Mouse (Mus musculus) adrenal gland, adult 2 months (tissue): ENCODE data around the gene Cdk14. TPM values are rescaled to one million over a fixed set of nuclear protein-coding genes. Genes with fewer than 3 reads are reported as not detected.
"Not testable (repeated sequence)": the region's sequence is repeated elsewhere in the genome, so short reads cannot be mapped to it uniquely, and the experiment has no call there.

ENCODE experiments used
- DNase-seq: peaks from one replicate; pipeline ENCODE4 v3.0.0; 2021
- polyA plus RNA-seq: library from polyadenylated mRNA; depleted of rRNA; stranded (reverse); fragments of >200 nt; gene quantifications from 2 replicates; pipeline ENCODE4 v1.2.3, GENCODE M21; 2012
- total RNA-seq, 2 experiments: library from RNA; stranded (reverse); gene quantifications; 2 replicates each; pipeline ENCODE4 v1.2.3; 2021

Gene Cdk14
- total and polyA plus RNA-seq, 3 experiments: 0.74 to 12.3 (median 11.4) TPM

DNA sequence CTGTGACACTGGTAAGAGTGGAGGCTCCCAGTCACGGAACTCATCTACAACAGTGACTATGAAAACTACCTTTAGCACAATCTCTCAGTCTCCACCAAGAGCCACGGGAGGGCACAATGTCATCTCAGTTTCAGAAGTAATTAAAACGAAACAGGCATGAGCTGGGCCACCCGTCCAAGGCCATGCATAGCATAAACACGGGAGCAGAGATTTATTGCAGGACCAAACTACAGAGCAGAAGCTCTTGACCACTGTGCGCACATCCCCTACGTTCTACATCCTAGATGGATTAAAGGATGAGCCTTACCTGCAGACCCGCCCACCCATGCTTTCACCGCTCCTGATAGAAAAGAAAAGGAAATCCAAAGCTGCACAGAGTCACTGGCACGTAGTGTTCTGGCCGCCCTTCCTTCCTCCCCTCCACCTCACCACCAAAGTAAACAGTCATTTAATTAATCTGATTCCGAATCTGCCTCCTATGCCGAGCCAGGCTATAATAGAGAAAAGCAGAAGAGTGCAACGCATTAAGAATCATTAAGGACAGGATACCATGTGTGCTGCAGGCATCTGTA is 158.3 kb downstream of the Cdk14 start:
- DNase-seq: peak; percentile 5

DNA sequence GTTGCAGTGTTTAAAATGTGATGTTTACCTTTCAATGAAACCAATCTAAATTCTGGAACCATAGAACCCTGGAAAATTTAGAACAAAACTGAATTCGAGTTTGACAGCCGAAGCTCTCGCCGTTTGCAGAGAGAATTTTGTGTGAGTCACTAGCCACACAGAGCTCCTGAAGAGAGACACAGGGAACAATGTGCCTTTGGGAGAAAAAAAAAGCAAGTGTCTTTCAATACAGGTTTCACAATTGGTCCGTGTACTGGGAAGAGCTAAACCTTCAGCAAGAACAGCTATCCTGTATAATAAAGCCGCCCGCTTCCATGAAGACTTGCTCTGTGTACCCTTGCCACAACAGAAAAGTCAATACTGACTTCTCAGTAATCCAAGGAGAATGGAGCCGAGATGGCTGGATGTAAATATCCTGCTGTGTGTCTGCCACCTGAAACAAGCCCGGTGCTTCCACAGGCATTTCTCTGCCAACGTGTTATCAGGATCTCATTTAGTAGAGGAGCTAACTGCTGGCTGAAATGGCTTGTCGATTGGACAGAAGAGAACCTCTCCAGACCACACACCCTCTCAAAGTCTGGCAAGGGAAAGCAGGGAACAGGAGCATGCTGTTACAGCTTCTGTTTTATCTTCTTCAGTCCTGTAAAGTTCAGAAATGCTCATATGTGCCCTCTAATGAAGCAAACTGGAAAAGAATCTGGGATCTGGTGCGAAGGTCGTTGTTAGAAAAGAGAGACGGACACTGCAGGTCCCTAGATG is 159.0 kb downstream of the Cdk14 start:
- no peak for DNase-seq

DNA sequence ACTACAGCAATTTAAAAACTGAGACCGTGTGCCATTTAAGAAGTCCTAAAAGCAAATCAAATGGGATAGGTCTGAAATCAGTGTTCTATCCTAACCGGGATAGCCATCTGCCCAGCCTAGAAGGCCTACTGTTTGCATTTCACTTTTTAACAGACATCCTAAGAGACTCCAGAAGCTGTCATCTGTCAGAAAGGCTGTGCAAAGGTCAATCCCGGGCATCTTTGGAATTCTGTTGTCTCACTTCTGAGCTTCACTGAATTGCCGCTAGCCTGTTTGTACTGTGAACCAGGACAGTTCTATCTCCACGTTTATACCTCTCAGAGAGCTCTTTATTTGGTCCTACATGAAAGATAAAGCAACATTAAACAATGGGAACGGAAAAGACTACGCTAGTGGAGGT is 159.8 kb downstream of the Cdk14 start:
- DNase-seq: no peak

DNA sequence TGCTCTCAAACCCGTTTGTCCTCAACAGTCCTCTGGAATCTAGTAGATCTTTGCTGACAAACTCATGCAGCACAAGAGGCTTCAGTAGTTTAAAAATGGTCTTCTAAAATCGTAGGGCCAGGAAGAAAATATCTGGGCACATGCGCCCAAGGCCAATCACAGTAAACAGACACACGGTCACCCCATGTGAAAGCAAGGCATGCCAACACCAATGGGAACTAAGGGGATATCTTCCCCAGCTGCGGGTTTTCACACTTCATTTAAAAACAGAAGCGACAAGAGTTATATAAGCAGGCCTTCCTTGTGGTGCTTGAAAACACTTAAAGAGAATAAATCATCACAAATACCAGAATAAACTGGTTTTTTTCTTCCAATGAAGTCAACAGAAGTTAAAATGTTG is 165.7 kb downstream of the Cdk14 start:
- DNase-seq: no peak

DNA sequence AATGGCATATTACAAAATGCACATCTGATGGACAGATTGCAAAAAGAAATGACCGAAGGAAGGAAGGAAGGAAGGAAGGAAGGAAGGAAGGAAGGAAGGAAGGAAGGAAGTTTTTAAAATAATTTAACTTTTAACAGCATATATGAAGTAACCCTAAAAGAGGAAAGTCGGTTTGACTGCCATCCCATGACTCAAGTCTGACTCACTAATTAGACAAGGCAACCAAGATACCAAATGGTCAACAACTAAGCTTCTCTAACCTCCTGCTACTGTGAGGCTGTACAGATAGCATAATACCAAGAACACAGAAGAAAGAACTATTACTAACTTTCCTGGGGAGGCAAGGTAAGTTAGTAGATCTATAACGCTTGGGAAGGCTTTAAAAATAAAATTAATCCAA is 166.9 kb downstream of the Cdk14 start:
- no peak for DNase-seq

DNA sequence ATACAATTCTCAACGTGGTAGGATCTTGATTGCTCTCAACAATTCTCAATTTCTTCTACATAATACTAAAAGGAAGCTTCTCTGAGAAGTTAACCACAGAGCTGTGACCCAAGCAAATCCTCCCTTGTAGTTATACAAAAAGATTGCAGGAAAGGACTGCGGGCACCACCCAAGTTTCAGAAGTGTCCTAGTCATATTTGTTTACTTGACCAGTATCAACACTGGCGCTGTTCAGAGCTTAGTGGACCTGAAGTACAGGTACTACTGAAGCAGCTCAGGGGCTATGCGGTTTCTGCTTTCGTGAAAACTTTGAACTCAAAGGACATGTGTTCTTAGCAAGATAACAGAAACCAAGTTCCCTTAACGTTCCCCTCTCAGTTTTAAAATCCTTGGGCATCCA is 172.4 kb downstream of the Cdk14 start:
- no peak for DNase-seq

DNA sequence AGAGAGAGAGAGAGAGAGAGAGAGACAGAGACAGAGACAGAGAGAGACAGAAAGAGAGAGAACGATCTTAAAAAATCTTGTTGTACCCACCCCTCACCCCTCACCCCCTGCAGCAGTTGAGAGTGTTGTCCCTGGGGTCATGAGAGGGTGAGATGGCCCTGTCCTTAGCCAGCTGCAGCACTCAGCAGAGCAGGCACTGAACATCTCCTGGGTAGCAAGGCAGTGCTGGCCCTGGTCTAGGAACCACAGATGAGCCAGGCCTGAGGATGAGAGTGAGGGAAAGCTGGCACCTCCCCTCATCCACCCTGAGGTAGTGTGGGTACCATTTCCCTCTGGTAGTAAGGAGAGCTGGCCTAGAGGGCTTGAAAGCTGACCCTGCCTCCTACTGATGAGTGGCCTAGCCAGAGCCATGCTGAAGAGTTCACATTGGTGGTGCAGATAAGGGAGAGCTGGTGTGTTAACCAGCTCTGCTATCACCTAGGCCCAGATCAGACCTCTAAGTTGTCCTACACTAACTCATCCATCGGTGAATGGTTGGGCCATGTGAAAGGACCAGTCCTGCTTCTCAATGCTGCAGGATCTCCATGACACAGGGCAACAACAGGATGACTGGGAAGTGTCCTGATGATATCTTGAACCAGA is 173.5 kb downstream of the Cdk14 start:
- DNase-seq: no peak

DNA sequence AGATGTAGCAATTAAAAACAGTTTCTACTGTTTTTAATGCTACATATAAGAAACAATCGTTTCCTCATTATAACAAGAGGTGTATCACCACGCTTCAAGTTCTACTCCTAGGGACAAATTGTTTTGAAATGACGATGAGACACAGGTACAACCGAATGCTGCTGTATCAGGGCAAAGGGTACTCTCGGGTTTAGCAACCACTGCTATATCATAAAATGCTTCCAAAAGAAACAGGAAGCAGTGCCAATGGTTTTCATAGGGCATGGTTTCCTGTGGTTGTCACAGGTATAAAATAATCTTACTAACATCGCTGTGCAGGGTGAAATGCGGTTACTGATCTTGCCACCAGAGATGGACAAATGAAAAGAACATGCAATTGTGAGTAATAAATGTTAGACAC is 174.9 kb downstream of the Cdk14 start:
- DNase-seq: no peak

DNA sequence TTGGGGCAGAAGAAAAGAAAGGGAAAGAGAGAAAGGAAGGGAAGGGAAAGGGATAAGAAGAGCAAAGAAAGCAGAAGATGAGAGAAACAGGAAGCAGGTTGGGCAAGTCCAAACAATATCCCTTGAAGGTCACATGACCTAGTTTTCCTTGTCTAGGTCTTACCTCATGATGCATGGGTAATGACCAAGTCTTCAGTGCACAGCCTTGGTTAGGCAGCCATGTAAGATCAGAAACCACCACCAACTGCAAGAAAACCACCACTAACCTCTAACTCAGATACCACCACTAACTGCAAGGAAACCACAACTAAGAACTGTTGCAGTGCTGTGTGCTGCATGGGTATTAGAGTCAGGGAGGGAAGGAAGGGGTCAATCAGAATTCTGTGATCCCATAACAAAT is 176.5 kb downstream of the Cdk14 start:
- no peak for DNase-seq

DNA sequence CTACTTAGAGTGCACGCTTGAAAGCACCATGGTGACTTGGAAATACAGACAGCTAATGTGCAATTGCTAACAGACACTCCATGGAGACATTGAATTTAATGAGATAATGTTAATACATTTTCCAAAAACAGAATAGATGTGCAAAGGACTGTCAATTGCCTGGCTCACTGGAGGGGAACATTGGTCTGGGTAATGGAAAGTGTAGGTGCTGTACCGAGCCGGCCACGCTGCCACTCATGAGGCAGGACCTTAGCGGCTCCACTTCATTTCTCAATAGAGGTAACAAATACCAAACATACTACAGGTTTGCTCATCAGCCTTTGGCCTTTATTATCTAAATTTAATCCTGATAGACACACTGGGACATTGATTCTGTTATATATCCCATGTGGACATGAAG is 177.4 kb downstream of the Cdk14 start:
- DNase-seq: no peak

DNA sequence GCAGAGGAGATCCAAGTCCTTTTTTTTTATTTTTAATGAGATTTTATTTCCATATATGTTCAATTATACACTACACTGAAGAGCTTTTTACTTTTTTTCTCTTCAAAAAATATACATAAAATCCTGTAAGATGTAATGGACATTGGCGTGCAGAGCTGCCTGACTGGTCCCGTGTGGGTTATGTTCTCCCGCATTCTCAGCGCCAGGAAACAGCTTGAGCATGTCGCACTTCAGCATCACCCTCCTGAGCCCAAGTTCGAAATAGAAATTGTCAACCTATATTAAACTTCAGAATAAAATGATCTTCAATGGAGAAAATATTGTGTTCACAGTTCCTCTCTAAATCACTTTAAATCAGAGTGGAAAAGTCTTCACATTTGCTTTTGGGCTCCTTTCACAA is 179.0 kb downstream of the Cdk14 start:
- DNase-seq: no peak

DNA sequence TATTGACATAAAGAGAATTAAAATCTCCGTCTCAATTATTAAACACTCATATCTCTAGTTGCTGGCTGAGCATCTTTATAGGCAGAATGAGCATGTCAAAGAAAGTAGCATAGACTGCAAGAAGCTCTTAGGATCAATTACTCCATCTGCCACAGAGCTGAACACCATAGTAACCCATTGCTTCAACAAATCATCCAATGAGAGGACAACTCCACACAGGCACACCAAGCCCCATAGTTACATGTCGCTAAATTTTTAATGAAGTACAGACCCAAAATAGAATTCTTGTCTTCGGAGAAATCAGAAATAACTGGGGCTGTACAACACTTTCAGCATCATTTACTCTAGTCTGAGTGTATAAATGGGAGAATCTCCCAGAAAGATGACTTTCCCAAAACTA is 180.0 kb downstream of the Cdk14 start:
- DNase-seq: no peak

DNA sequence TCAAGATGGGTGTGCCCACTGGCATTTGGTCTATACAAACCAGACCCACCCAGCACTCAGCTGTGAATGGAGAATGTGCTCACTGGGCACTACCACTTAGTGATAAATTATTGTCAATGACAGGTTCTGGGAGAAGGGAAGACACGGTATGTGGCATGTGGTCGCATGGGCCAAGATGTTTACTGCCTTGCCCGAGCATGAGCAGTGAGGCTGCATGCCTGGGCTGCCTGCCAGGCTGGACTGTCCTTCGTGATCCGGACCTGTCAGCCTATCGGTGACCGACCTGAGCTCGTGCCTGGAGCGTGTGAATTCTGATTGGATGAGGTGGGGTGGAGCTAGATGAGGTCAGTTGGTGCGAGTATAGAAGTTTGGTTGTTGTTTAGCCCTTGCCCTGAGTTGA is 185.2 kb downstream of the Cdk14 start:
- not testable (repeated sequence) for DNase-seq

DNA sequence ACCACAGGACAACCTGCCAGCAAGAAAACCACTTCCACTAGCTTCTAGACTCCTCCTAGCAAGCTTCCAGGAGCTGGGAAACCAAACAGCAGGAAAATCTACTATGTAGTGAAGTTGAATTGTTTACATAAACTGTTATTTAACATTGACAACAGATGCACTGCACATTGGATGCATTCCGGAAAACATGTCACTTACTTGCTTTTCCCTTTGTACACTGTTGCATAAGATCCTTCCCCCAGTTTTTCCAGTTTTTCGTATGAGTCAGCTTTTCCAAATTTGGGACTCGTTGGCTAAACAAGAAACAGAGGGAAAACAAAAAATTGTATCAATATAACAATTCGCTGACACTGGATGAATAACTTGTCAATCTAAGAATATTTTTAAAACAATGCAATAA is 193.1 kb downstream of the Cdk14 start:
- no peak for DNase-seq

DNA sequence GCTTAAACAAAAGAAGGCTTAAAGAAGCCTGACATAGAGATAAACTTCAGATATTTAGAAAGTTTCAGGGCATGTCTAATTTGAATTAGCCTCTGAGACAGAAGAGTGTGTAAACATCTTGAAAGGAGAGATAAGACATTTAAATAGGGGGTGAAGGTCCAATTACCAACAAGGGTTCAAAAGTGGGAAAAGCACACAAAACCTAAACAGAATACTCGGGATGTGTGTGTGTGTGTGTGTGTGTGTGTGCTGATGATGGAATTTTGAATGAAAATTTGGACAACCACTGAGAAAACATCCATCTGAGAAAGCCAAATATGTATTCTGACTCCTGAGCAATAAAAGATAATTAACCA is 208.4 kb downstream of the Cdk14 start:
- DNase-seq: no peak

DNA sequence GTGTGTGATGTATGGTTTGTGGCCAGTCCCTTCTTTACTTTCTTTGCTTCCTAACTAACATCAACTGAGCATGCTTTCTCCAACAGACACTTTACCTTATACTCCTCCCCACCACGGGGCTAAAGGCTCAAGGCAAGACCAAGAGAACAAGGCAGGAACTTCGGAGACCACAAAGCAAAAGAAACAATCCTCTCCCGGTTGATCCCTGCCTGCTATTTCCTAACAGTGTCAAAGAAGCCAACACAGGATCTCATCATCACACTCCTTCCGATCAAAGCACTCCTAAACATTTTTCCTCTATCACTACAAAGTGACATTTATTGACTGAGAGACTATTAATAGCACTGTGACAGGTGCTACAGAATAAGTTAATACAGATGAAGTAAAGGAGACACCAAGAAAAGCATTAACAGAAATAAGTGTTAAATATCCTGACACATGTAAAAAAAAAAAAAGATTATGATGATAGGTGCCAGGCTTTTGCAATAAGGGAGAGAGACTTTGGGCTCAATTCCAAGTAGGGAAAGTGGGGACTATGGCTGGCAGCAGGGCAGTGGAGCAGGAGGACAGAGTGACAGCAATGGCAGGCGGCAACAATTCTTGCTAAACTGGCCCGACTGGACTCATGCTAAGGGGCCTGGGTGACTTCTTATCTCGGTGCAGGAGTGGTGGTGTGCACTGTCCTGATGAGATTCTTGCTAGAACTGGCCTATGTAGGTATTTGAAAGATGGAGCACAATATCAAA is 208.9 kb downstream of the Cdk14 start:
- no peak for DNase-seq

DNA sequence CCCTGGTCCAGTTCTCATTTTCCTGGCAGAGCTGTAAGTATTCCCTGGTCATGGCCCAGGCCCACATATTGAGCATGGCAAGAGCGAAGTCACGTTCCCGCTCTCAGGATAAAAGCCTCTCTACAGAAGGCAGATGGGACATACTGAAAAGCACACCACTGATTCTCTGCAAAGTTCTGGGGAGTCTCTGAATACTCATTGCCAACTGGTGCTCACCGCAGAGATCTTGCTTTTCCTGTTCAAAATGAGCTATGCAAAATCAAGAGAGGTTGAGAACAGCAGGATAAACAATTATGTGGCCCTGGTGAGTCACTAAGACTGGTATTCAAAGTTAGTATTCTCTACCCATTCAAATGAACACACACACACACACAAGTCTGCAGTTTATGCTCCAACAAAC is 212.1 kb downstream of the Cdk14 start:
- no peak for DNase-seq

DNA sequence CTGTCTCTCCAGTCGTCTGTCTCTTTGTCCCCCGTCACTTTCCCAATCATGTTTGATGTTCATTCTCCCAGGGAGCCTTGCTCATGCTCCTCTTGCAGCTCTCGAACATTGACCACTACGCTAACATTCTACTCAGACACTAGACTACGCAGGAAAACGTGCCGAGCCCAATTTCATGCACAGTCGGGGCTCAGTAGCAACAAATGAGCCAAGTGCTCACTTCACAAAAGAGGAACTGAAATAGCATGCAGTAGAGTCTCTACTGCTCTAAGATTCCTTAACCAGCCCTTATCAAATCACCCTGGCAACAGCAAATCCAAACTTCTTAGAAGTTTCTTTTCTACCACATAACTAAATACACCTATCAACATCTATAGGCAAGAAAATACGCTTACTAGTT is 214.1 kb downstream of the Cdk14 start:
- DNase-seq: no peak

DNA sequence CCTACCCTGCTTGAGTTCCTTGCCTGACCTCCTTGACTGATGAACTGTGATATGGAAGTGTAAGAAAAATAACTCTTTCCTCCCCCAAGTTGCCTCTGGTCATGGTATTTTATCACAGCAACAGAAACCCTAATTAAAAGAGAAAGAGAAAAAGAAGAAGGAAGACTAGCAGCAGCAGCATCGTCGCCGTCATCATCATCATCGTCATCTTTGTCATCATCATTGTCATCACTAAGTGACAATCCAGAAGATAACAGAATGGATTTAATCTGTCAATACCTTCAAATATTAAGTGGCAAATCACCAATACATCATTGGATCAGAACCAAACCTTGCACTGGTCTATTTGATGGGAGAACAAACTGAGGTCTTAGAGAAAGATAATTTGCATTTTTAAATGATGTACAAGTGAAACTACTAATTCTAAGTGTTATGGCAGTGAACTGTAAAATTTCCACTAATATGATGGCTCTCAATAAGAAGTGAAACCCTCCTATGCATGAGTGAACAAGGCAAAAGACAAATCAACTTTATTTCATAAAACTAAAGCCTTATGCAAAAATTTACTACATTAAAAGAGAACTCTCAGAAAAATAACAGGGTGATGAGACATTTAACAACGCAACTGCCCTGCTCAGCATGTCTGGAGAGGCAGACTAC is 225.4 kb downstream of the Cdk14 start:
- no peak for DNase-seq

DNA sequence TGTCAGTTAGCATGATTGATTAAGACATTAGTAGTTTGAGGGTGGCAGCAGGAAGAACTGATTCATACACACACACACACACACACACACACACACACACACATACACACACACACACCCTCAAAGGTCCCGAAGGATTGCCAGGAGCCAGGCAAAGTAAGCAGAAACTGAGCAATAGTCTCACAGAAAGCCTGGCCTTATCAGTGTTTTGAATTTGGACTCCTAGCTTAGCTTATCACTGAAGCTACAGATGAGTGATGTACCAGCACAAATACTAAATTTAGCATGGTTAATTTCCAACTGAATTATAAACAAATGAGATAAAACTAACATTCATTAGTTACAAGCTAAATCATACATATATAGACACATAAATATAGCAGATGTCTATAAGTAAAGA is 230.5 kb downstream of the Cdk14 start:
- no peak for DNase-seq

DNA sequence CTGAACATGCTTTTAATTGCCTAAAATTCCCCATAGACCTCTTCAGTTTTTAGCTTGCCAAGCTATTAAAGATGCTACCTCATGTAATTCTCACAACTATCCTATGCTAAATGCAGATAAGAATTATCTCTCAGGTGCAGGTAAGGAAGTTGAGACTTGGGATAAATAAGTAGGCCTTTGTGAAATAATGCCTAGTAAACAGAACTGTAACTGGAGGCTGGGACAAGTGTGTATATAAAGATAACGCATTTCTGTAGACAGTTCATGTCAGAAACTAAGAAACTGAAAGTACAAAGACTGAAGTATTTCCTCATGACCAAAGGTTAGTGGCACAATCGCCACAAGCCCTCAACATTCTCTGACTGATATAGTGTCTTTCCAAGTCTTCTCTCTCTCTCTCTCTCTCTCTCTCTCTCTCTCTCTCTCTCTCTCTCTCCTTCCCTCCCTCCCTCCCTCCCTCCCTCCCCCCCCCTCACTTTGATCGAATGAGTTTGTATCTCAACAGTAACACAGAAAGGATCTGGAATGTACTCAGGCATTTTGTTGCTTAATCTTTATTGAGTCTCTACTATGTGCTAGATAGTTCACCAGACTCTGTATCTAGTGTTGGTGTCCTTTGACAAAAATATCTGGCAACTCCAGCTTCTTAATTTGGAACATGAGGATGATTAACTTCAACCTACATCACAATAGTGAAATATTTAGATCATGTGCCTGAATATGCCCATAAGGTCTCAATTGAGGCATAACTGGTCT is 233.9 kb downstream of the Cdk14 start:
- DNase-seq: no peak

DNA sequence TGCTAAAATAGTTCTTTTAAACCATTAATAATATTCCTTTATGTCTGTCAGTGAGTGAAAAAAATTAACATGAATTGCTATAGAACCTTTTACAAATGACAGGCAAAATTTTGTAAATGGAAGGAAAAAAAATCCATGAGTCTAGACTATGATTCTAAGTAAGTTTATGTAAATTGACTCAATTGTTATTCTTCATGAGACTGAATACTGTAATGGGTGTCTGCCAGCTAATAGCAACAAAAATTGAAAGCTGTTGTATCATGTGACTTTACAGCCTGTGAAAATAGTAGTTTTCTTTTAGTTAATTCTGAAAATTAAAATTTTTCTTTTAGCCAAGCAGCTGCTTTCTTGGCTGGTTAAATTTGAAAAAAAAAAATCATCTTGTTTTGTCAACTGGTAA is 234.6 kb downstream of the Cdk14 start:
- no peak for DNase-seq
